Mouse (Mus musculus) CD4-positive, CD25-positive, alpha-beta regulatory T cell, adult 4 months (primary cell): ENCODE data around the gene Gm3383. TPM values are rescaled to one million over a fixed set of nuclear protein-coding genes. Genes with fewer than 3 reads are reported as not detected.
"Not testable (repeated sequence)": the region's sequence is repeated elsewhere in the genome, so short reads cannot be mapped to it uniquely, and the experiment has no call there.

Source experiments
- ATAC-seq: one replicate; pipeline ENCODE4 v1.8.0; 2017
- polyA plus RNA-seq, 2 experiments: library from polyadenylated mRNA; unstranded; fragments of 100-300 nt; shearing (Covaris generic); gene quantifications; one replicate each; pipeline ENCODE4 v1.2.1; 2017

The Gm3383 gene
- polyA plus RNA-seq, result 1 to 10 TPM; 7.3 to 8.3 TPM

GRCm38 (mm10) chr14:5807882-5808281 lies at the start of gene Gm3383:
TSS of gene Gm3383 (minus strand) at chr14:5807982.
- ATAC-seq, result not testable (repeated sequence)

GRCm38 (mm10) chr14:5855911-5856310 lies 48.1 kb upstream of the Gm3383 start:
- ATAC-seq, result not testable (repeated sequence)

GRCm38 (mm10) chr14:5830229-5830628 lies 22.4 kb upstream of the Gm3383 start, which contains the start of gene Gm3424:
TSS of gene Gm3424 (minus strand) at chr14:5830329.
- ATAC-seq, result not testable (repeated sequence)

GRCm38 (mm10) chr14:5812699-5813356 lies 5.0 kb upstream of the Gm3383 start:
- ATAC-seq, result not testable (repeated sequence)

DNA sequence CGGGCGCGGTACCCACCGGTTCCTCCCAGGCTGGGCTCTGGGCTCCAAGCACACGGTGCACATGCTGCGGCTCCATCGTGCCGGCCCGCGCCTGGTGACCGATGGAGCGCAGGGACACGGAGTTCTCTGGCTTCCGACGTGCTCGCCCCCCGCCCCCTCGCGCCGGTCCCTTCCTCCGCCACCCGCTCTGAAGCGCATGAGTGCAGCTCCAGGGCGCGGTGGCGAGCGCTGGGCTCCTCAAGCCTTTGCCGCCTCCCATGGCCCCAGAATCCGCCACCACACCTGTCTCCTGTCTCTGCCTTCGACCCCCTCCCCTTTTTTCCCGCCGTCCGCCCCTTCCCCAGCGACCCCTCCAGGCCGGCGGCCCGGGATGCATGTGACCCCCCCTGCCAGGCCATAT lies 66.3 kb downstream of the Gm3383 start, which contains the start of gene Gm3373:
Gm3373 (minus strand) TSS at position 101 of the 400 bp plus-strand sequence.
- not testable (repeated sequence) for ATAC-seq

GRCm38 (mm10) chr14:5687357-5687756 lies 120.4 kb downstream of the Gm3383 start, which contains the start of gene Gm9603:
TSS of gene Gm9603 (minus strand) at chr14:5687457.
- not testable (repeated sequence) for ATAC-seq

GRCm38 (mm10) chr14:5632928-5633327 lies 174.9 kb downstream of the Gm3383 start, which contains the start of gene Gm8265:
TSS of gene Gm8265 (minus strand) at chr14:5633028.
- not testable (repeated sequence) for ATAC-seq

Other genes with a start within 250 kb of the Gm3383 start
- not detected for gene Gm8265, start 175.0 kb downstream of the Gm3383 start, polyA plus RNA-seq
- not detected for gene Gm9603, start 120.5 kb downstream of the Gm3383 start, polyA plus RNA-seq
- gene Gm3373, start 66.4 kb downstream of the Gm3383 start, polyA plus RNA-seq, result 1 to 10 TPM in 1 of 2 experiments, under 1 TPM in 1; 0.69 to 6.0 TPM
- not detected for gene Gm3424, start 22.3 kb upstream of the Gm3383 start, polyA plus RNA-seq
- 1 to 10 TPM; 1.3 to 1.4 TPM for gene Gm8237, start 72.4 kb upstream of the Gm3383 start, polyA plus RNA-seq
- gene Gm3248, start 153.8 kb upstream of the Gm3383 start, polyA plus RNA-seq, result 1 to 10 TPM; 2.6 to 4.2 TPM
- not detected for gene Gm3453, start 171.2 kb upstream of the Gm3383 start, polyA plus RNA-seq